Mouse (Mus musculus) midbrain, embryonic 10.5 days (tissue): ENCODE data around the gene Plekhm3. TPM values are rescaled to one million over a fixed set of nuclear protein-coding genes. Genes with fewer than 3 reads are reported as not detected.

ENCODE experiments used
- DNase-seq: peaks from one replicate; pipeline ENCODE4 v3.0.0-alpha.2; 2017; ENCODE audit warnings: low spot score
- H3K27ac ChIP-seq: fragments of 300-500 bp; sonication (generic); replicated peaks from 2 replicates; pipeline ENCODE4 v1.5.1; 2016; ENCODE audit warnings: mild to moderate bottlenecking
- H3K27me3 ChIP-seq: fragments of 300-500 bp; sonication (generic); 2 replicates; pipeline ENCODE4 v1.6.1; 2016; ENCODE audit warnings: low read depth, mild to moderate bottlenecking; ENCODE audit not compliant: poor library complexity, severe bottlenecking
- H3K36me3 ChIP-seq: fragments of 300-500 bp; sonication (generic); 2 replicates; pipeline ENCODE4 v1.6.1; 2016; ENCODE audit warnings: mild to moderate bottlenecking, moderate library complexity
- H3K4me1 ChIP-seq: fragments of 300-500 bp; sonication (generic); 2 replicates; pipeline ENCODE4 v1.6.1; 2016
- H3K4me3 ChIP-seq: fragments of 300-500 bp; sonication (generic); 2 replicates; pipeline ENCODE4 v1.5.1; 2016; ENCODE audit warnings: mild to moderate bottlenecking, moderate library complexity
- H3K9me3 ChIP-seq: fragments of 300-500 bp; sonication (generic); replicated peaks from 2 replicates; pipeline ENCODE4 v1.6.1; 2016; ENCODE audit warnings: mild to moderate bottlenecking
- WGBS: fragments of 180-500 bp; shearing (Covaris S2); methylation state at CpG from one replicate; pipeline ENCODE4 v1.1.7; 2016; 5-methylcytosine and 5-hydroxymethylcytosine counted together
- polyA plus RNA-seq: library from polyadenylated mRNA; unstranded; fragments of >200 nt; fragmentation: Nextera tagmentation; extraction: Ambion mirVana; gene quantifications from 2 replicates; pipeline ENCODE4 v1.2.1, GENCODE M21; 2016

Gene Plekhm3
- polyA plus RNA-seq, 1 experiment from 2014 or later: 7.6 TPM

DNA sequence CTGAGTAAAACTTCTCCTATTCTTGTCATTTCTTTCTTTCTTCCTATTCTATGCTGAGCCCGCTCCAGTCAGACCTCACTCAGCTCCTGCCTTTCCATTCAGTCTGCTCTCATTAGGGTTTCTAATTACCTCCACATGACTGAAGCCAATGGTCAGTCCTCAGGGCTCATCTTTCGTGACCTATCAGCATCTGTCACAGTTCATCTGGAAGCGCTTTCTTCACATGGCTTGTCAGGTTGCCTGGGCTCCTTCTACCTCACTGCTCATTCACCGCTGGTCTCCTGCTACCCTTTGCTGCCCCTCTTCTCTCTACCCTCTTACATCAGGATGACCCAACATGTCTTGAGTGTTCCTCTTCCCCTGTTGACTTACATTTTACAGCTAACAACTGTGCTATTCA, 65.3 kb downstream of the Plekhm3 start:
- H3K4me1 ChIP-seq: no peaks in the 10 kb centered on the region
- no peak for DNase-seq
- H3K36me3 ChIP-seq: no peaks in the 10 kb centered on the region
- WGBS: 62% methylated on average over 4 of the region's 4 CpGs
- H3K9me3 ChIP-seq: no peaks in the 10 kb centered on the region
- H3K27me3 ChIP-seq: no peaks in the 10 kb centered on the region
- H3K4me3 ChIP-seq: no peak overlapping the region
- no peak overlapping the region for H3K27ac ChIP-seq

DNA sequence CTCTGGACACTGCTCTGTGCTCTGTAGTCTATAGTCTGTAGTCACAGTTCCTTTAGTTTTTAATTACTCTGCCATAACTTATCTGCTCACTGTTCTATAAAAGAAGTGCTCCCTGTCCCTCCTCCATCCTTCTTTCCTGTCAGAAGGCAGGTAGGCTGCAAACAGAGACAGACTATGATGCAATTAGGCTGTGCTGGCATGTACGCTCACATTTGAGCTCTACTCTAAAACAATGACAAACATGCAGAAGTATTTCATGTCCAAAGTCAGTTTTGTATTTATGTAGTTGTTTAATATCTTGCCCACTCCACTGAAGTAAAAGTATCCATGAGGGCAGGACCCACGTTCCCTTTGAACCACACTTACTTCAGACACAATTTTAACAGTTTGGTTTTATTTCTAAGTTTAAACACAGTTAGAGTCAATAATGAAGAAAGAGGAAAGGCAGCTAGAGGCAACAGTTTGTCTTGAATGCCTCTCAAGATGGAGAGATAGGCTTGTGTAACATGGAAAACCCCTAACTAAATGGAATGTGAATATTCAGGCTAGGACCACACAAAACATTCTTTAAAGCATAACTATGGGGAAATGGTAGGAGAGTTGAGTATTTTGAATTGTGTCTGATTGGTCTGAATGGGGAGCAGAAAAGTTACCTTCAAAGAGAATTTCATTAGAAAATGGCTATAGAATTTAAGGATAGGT, 69.0 kb downstream of the Plekhm3 start:
- no peak overlapping the region for H3K27ac ChIP-seq
- 92% methylated on average over 2 of the region's 2 CpGs for WGBS

DNA sequence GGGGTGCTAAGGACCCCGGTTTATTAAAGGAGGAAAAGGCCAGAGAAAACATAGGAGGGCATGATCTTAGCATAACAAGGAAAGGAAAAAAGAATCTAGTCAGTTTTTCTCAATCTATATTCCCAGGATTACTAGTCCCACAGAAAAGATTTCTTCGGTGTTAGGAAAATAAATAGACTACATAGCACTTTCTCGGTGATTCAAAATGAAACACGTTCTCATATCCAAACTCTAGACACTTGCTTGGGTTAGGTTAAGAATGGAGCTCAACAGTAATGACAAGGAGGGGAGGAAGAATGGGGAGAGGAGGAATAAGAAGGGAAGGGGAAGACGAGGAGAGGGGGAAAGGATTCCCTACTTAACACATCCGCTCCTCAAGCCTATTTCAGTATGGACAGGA, 69.9 kb downstream of the Plekhm3 start:
- DNase-seq: no peak
- no peaks in the 10 kb centered on the region for H3K27me3 ChIP-seq
- 91% methylated on average over 6 of the region's 6 CpGs for WGBS
- H3K27ac ChIP-seq: no peak overlapping the region
- H3K36me3 ChIP-seq: no peaks in the 10 kb centered on the region
- no peaks in the 10 kb centered on the region; the same call in 1 of the 2 replicates for H3K4me1 ChIP-seq
- H3K4me3 ChIP-seq: no peak overlapping the region
- H3K9me3 ChIP-seq: no peaks in the 10 kb centered on the region

More for the DNA sequence above, 69.0 kb downstream of the Plekhm3 start:
- H3K4me1 ChIP-seq: no peaks in the 10 kb centered on the region; the same call in 1 of the 2 replicates
- H3K36me3 ChIP-seq: no peaks in the 10 kb centered on the region
- H3K9me3 ChIP-seq: no peaks in the 10 kb centered on the region
- H3K27me3 ChIP-seq: no peaks in the 10 kb centered on the region
- no peak for DNase-seq
- no peak overlapping the region for H3K4me3 ChIP-seq

DNA sequence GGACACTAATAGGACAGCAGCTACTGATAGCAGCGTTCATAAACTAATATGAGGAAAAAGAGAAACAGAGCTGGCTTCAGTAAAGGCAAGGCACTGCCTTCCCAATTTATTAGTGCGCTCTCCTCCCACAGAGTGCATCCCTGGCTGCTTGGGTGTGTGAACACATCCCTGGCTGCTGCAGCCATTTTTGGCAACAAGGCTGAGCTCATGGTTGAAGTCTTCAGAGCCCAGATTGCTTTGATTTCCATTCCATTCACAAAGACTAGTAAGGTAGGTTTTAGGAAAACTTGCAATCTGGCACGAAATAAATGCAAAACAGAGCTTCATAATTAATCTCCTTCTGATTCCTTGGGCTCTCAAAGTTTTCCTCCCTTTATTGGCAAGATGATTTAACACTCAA, 71.3 kb downstream of the Plekhm3 start:
- no peak for DNase-seq
- no peak overlapping the region for H3K4me3 ChIP-seq
- no peaks in the 10 kb centered on the region for H3K27me3 ChIP-seq
- H3K9me3 ChIP-seq: no peaks in the 10 kb centered on the region
- no peaks in the 10 kb centered on the region for H3K36me3 ChIP-seq
- no peak overlapping the region for H3K27ac ChIP-seq
- no peaks in the 10 kb centered on the region; the same call in 1 of the 2 replicates for H3K4me1 ChIP-seq
- 74% methylated on average over 3 of the region's 3 CpGs for WGBS

DNA sequence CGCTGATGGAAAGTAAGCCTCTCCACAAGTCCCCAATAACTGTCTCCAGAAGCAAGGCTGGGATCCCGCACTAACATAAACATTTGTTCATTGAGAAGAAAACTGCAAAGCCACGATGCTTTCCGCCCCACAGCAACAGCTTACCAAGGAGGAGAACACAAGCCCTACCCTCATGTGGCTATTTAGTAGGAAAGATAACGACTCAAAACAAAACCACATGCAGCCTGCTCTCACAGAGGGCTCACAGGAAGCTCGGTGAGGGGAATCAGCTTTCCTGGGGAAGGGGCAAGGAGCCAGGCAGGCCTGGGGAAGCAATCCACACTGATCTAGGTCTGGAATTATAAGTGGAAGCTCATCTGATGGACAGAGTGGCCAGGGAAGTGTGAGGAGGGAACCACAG, 72.6 kb downstream of the Plekhm3 start:
- Histone ChIP-seq H3K4me3 (no peak overlapping the region), H3K27me3 (no peaks in the 10 kb centered on the region), H3K9me3 (no peaks in the 10 kb centered on the region), H3K27ac (no peak overlapping the region), H3K36me3 (no peaks in the 10 kb centered on the region), H3K4me1 (no peaks in the 10 kb centered on the region; the same call in 1 of the 2 replicates)
- WGBS: 49% methylated on average over 6 of the region's 6 CpGs
- DNase-seq: no peak

DNA sequence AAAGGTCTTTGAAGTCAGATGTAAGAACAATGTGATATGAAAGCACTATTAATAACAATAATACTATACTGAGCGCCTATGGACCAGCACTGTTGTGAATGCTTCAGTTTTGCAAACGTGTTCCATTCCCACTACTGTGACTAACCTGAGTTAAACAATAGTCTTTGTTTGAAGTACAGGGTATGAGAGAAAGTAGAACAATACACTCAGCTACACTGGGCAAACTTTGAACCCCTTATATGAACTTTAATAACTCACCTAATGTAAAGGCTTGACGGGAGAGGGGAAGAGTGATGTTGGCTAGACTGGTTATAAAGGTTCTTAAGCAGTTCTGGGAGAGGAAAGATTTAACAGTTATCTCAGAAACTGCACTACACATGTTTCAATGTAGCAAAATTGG, 76.0 kb downstream of the Plekhm3 start:
- Histone ChIP-seq H3K9me3 (no peaks in the 10 kb centered on the region), H3K4me3 (no peak overlapping the region), H3K4me1 (no peaks in the 10 kb centered on the region; the same call in 1 of the 2 replicates), H3K36me3 (no peaks in the 10 kb centered on the region; the same call in 1 of the 2 replicates), H3K27ac (no peak overlapping the region), H3K27me3 (no peaks in the 10 kb centered on the region)
- no peak for DNase-seq
- WGBS: 88% methylated on average over 3 of the region's 3 CpGs

DNA sequence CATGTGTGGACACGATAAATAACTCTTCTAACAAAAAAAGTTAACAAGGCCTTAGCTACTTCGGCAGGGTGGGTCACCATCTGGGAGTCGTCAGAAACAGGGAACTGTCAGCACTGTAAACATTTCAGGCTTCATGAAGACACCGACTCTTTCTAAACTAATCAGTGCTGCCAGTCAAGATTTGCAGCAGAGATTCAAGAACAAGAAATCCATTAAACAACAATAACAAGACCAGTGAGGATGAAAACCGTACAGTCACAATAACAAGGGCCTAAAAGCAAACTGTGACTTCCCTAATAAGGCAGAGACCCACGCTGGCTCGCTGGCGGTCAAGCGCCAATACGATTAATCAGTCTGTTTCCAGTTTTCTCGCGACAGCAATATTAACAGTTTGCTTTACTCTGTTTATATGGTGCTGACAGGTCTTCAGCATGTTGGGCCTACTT, 77.8 kb downstream of the Plekhm3 start:
- Histone ChIP-seq H3K27ac (no peak overlapping the region), H3K36me3 (no peaks in the 10 kb centered on the region; the same call in 1 of the 2 replicates), H3K4me1 (no peaks in the 10 kb centered on the region; the same call in 1 of the 2 replicates), H3K9me3 (no peaks in the 10 kb centered on the region), H3K4me3 (no peak overlapping the region), H3K27me3 (no peaks in the 10 kb centered on the region)
- 85% methylated on average over 12 of the region's 12 CpGs for WGBS
- no peak for DNase-seq

DNA sequence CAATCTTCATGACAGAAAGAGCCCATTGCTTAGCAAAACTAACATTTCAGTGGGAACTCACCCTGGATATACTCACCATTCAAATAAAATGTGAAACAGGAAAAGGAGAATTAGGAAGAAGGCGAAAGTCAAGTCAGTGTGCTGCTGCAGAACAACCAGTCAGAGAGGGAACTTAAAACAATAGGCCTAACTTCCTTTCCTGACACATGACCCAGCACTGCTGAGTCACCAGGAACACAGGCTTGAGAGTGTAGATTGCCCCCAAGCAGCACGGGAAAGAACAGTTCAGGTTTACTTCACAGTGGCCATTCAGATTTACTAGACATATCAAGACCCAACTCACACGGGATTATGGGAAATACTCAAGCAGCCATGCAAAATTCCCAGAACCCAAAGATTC, 80.3 kb downstream of the Plekhm3 start:
- no peak overlapping the region for H3K27ac ChIP-seq
- H3K4me3 ChIP-seq: no peak overlapping the region
- no peaks in the 10 kb centered on the region for H3K27me3 ChIP-seq
- 82% methylated on average over 3 of the region's 3 CpGs for WGBS
- no peak for DNase-seq
- no peaks in the 10 kb centered on the region for H3K9me3 ChIP-seq
- no peaks in the 10 kb centered on the region for H3K4me1 ChIP-seq
- H3K36me3 ChIP-seq: no peaks in the 10 kb centered on the region; the same call in 1 of the 2 replicates

DNA sequence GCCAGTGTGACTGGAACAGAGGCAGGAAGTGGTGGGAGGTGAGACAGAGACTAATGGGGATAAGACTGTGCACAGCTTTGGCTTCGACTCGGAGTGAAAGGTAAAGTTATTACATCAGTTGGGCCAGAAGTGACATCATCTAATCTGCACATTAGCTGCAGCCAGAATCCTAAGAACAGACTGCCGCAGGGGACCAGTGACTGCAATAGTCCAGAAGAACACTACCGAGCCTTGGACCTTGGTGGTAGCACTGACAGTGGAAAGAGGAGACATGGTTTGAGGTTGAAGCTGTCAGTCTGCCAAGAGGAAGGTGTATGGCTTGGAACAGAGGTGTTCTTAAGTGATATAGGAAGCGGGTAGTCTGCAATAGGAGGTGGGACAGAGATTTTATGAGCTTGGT, 80.9 kb downstream of the Plekhm3 start:
- Histone ChIP-seq H3K9me3 (no peaks in the 10 kb centered on the region), H3K27ac (no peak overlapping the region), H3K4me3 (no peak overlapping the region), H3K4me1 (no peaks in the 10 kb centered on the region), H3K27me3 (no peaks in the 10 kb centered on the region), H3K36me3 (no peaks in the 10 kb centered on the region; the same call in 1 of the 2 replicates)
- no peak for DNase-seq
- 93% methylated on average over 5 of the region's 5 CpGs for WGBS

DNA sequence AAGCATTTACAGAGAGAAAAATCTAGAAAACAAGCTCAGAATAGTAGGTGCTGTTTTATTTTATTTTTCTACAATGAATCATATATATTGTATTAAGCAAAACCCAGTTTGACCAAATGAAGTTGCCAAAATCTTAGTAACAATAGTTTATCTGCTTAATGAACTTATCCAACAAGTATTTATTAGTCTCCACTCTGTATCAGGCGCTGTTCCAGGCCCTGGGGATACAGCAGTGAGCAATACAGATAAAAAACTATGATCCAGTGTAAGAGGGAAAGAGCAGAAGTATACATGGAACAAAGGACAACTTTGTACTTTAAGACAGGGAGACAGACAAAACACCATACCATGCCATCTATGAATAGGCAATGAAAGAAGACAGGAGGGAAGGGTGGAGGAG, 81.5 kb downstream of the Plekhm3 start:
- H3K36me3 ChIP-seq: no peaks in the 10 kb centered on the region; the same call in 1 of the 2 replicates
- no peaks in the 10 kb centered on the region for H3K4me1 ChIP-seq
- H3K27ac ChIP-seq: no peak overlapping the region
- no peaks in the 10 kb centered on the region for H3K27me3 ChIP-seq
- no peak overlapping the region for H3K4me3 ChIP-seq
- DNase-seq: no peak
- WGBS: 88% methylated on average over 1 of the region's 1 CpGs
- no peaks in the 10 kb centered on the region for H3K9me3 ChIP-seq

DNA sequence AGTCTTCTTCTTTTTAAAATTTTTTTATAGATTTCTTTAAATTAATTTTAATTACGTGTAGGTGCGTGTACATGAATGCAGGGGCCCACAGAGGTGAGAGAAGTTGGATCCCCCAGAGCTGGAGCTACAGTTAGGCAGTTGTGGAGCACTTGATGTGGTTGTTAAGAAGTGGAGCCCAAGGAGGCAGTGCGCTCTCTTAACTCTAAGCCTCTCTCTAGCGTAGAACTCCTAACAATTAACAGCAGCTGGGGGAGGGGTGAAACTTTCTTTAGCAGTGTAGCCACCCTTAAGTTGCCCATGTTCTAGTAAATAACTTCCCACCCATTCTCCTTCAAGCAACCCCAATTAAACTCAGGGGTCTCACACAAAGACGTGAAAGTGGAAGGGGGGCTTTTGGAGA, 84.7 kb downstream of the Plekhm3 start:
- no peak overlapping the region for H3K4me3 ChIP-seq
- no peaks in the 10 kb centered on the region; the same call in 1 of the 2 replicates for H3K36me3 ChIP-seq
- no peaks in the 10 kb centered on the region for H3K4me1 ChIP-seq
- WGBS: 76% methylated on average over 5 of the region's 5 CpGs
- no peak for DNase-seq
- no peaks in the 10 kb centered on the region for H3K9me3 ChIP-seq
- no peak overlapping the region for H3K27ac ChIP-seq
- H3K27me3 ChIP-seq: no peaks in the 10 kb centered on the region

DNA sequence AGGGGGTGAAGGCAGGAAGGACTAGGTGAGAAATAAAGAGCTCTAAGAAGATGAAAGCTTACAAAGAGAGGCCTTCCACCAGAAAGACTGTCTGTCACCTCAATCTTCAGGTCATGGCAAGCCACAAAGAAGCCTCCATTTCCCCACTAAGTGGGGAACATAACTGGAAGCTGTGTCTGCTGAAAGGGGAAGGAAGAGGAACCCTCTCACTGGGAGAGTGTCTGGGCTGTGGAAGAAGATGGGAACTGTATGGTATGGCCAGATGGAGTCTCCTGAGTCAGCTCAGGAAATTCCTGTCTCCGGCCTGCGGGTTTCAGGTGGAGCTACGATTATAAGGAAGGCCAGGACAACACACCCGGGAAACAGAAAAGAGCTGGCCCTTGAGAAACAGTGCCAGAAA, 88.9 kb downstream of the Plekhm3 start:
- DNase-seq: no peak
- H3K36me3 ChIP-seq: no peaks in the 10 kb centered on the region
- WGBS: 72% methylated on average over 4 of the region's 4 CpGs
- no peak overlapping the region for H3K4me3 ChIP-seq
- H3K27ac ChIP-seq: no peak overlapping the region
- no peaks in the 10 kb centered on the region for H3K27me3 ChIP-seq
- no peaks in the 10 kb centered on the region for H3K4me1 ChIP-seq
- no peaks in the 10 kb centered on the region for H3K9me3 ChIP-seq

DNA sequence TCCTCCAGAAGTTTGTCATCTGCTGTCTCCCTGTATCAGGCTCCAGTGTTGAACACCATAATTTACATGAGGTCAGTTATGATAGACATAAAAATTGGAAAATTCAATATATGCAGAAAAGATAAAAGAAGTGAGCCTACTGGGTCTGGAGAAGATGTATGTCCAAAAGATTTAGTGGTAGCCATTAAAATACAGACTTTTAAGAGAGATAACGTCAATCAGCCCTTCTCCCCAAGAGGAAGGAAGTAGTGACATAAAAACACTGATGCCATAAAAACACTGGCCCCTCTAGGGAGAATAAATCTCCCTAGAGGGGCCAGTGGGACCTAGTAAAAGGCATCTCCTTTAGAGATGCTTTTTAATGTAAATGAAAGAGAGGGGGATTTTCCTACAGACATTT, 90.5 kb downstream of the Plekhm3 start:
- Histone ChIP-seq H3K9me3 (no peaks in the 10 kb centered on the region), H3K27ac (no peak overlapping the region), H3K4me3 (no peak overlapping the region), H3K27me3 (no peaks in the 10 kb centered on the region), H3K4me1 (no peaks in the 10 kb centered on the region), H3K36me3 (no peaks in the 10 kb centered on the region)
- 87% methylated on average over 1 of the region's 1 CpGs for WGBS
- DNase-seq: no peak
